Mouse (Mus musculus) small intestine, adult 2 months (tissue): ENCODE data around the gene Mrpl18. TPM values are rescaled to one million over a fixed set of nuclear protein-coding genes. Genes with fewer than 3 reads are reported as not detected.
"Not testable (repeated sequence)": the region's sequence is repeated elsewhere in the genome, so short reads cannot be mapped to it uniquely, and the experiment has no call there.

ENCODE experiments used
- H3K27ac ChIP-seq: fragments of 200-500 bp; 2 replicates; pipeline ENCODE4 v1.5.1; 2012; ENCODE audit warnings: low read depth, low read length, control low read depth, inconsistent platforms; ENCODE audit not compliant: insufficient read depth
- H3K27me3 ChIP-seq: fragments of 200-500 bp; 2 replicates; pipeline ENCODE4 v1.6.1; 2012; ENCODE audit warnings: mild to moderate bottlenecking, moderate library complexity, low read length, inconsistent platforms; ENCODE audit not compliant: control insufficient read depth, insufficient read depth
- H3K36me3 ChIP-seq: fragments of 200-500 bp; 2 replicates; pipeline ENCODE4 v1.6.1; 2012; ENCODE audit warnings: mild to moderate bottlenecking, low read length, control low read depth, inconsistent platforms; ENCODE audit not compliant: control insufficient read depth, insufficient read depth
- H3K4me1 ChIP-seq: fragments of 200-500 bp; 2 replicates; pipeline ENCODE4 v1.6.1; 2012; ENCODE audit warnings: low read length, inconsistent platforms, mixed read lengths; ENCODE audit not compliant: control insufficient read depth, insufficient read depth, insufficient read length
- H3K4me3 ChIP-seq: fragments of 200-500 bp; 2 replicates; pipeline ENCODE4 v1.5.1; 2012; ENCODE audit warnings: low read depth, mild to moderate bottlenecking, control low read depth, inconsistent platforms, low read length, moderate library complexity
- CTCF ChIP-seq: fragments of 200-500 bp; IDR thresholded peaks from 2 replicates; pipeline ENCODE4 v1.5.1; 2012; ENCODE audit warnings: low read depth, mild to moderate bottlenecking, control low read depth, inconsistent platforms, low read length, moderate library complexity, mixed read lengths; ENCODE audit not compliant: insufficient replicate concordance, insufficient read length; ENCODE audit errors: extremely low read depth
- POLR2A ChIP-seq: fragments of 200-500 bp; IDR thresholded peaks from 2 replicates; pipeline ENCODE4 v1.6.1; 2012; ENCODE audit warnings: low read depth, mild to moderate bottlenecking, control low read depth, inconsistent platforms, low read length, moderate library complexity
- WGBS: fragments of 180-500 bp; shearing (Covaris S2); methylation state at CpG from one replicate; pipeline ENCODE4 v1.1.7; 2018; 5-methylcytosine and 5-hydroxymethylcytosine counted together
- polyA plus RNA-seq: library from polyadenylated mRNA; depleted of rRNA; stranded (reverse); fragments of >200 nt; gene quantifications from 2 replicates; pipeline ENCODE4 v1.2.3, GENCODE M21; 2012

The Mrpl18 gene
- polyA plus RNA-seq, 1 experiment = 19.4 TPM

DNA sequence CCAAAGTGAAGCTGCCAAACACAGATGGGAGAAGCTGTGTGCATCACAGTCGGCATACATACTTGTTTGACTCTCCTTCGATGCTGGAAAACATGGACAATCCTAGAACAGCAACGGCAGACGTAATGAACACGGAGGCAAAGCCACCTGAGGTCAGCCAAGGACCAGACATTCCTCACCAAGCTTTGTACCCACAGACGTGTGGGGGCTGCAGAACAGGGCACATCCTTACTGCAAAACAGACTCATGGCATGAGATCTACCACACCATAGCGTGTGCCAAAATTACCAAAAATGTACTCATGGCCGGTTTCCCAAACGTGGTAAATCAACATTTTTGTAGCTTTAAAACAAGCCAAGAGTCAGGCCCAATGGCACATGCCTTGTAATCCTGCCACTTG lies 9.7 kb downstream of the Mrpl18 start:
- WGBS = 91% methylated on average over 9 of the region's 9 CpGs
- no peak for TF ChIP-seq POLR2A

DNA sequence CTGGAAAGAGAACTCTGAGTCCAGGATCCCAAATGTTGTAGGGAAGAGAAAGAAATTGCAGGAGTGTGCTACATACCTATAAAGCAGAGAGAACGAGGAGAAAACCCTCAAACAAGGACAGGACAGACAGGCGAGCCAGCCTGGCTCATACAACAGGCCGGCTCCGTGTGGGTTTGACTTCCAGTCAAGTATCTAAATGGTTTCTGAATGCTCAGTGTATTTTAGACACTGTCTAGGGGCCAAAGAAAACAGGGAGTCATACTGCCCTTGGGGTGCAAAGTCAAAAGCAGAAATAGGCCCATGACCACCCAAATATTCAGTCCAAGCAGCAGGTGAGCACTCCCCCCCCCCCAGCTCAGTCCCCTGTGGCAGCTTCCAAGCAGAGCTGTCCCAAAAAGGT lies 10.3 kb downstream of the Mrpl18 start:
- H3K4me3 ChIP-seq = no peak overlapping the region
- 92% methylated on average over 4 of the region's 4 CpGs for WGBS
- H3K4me1 ChIP-seq = no peaks in the 10 kb centered on the region
- TF ChIP-seq POLR2A (no peak), CTCF (no peak)
- H3K27me3 ChIP-seq = no peaks in the 10 kb centered on the region
- H3K27ac ChIP-seq = no peak overlapping the region
- peaks cover 27% of the 10 kb centered on the region for H3K36me3 ChIP-seq

More for the DNA sequence above, 9.7 kb downstream of the Mrpl18 start:
- Histone ChIP-seq H3K27me3 (no peaks in the 10 kb centered on the region), H3K36me3 (peaks cover 28% of the 10 kb centered on the region), H3K4me3 (no peak overlapping the region), H3K4me1 (no peaks in the 10 kb centered on the region), H3K27ac (no peak overlapping the region)

DNA sequence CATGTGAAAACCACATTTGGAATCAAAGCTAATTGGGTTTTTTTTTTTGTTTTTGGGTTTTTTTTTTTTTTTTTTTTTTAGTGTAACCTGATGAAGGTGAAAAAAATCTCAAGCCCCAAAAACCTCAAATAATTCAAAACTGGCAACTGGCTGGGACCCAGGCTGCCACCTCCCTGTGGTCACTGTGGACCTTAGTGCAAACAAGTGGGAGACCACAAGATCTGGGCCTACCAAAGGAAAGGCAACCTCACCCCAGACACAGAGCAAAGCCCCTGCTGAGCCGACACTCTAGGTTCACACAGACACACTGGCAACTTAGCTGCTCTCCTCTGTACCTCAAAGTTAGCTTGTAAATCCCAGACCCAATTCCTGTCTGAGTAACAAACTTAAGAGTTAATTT lies 11.8 kb downstream of the Mrpl18 start:
- Histone ChIP-seq H3K4me1 (no peaks in the 10 kb centered on the region), H3K4me3 (no peak overlapping the region), H3K36me3 (peaks cover 21% of the 10 kb centered on the region), H3K27me3 (no peaks in the 10 kb centered on the region), H3K27ac (no peak overlapping the region)
- TF ChIP-seq CTCF (no peak), POLR2A (no peak)
- WGBS = 83% methylated on average over 1 of the region's 1 CpGs

- Histone ChIP-seq H3K27ac (no peak overlapping the region), H3K4me3 (no peak overlapping the region), H3K36me3 (peaks cover 23% of the 10 kb centered on the region), H3K4me1 (no peaks in the 10 kb centered on the region), H3K27me3 (no peaks in the 10 kb centered on the region)
- 74% methylated on average over 11 of the region's 12 CpGs for WGBS
- TF ChIP-seq CTCF (no peak), POLR2A (no peak)
These were observed 12.5 kb downstream of the Mrpl18 start for GRCm38 (mm10) chr17:12903372-12904333.

DNA sequence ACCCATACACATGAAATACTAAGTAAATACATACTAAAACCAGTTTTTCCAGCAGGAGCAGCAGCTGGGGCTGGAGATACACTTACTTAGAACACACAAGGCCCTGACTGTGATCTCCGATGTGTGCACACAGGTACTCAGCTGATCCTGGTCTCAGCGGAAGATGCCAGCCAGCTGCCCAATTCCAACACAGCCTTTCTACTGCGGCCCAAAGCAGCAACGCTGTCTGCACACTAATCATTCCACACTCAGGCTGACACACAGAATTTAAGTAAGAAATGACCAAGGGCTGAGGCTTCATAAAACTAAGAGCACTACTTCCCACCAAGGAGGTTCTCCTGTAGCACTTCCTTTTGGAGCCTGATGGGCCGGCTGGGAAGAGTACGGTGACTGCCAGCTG lies 13.9 kb downstream of the Mrpl18 start:
- Histone ChIP-seq H3K27me3 (no peaks in the 10 kb centered on the region), H3K36me3 (peaks cover 24% of the 10 kb centered on the region), H3K4me1 (no peaks in the 10 kb centered on the region), H3K27ac (no peak overlapping the region), H3K4me3 (no peak overlapping the region)
- TF ChIP-seq POLR2A (no peak), CTCF (no peak)
- WGBS = 93% methylated on average over 6 of the region's 6 CpGs

DNA sequence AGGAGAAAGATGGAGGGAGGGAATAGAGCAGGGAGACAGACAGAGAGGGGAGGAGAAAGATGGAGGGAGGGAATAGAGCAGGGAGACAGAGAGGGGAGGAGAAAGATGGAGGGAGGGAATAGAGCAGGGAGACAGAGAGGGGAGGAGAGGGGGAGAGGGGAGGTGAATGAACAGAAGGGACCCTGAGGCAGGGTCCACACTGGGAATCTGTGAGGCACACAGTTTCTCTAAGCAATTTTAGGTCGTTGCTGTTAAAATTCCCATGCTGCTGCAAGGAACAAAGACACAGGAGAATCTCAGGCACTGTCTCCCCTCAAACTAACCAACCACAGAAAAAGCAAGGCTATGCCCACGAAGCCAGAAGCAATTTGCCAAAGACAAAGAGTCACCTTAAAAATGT lies 17.5 kb downstream of the Mrpl18 start:
- H3K4me3 ChIP-seq, H3K27ac ChIP-seq, H3K4me1 ChIP-seq, H3K27me3 ChIP-seq: not testable (repeated sequence)
- 60% methylated on average over 2 of the region's 2 CpGs for WGBS
- H3K36me3 ChIP-seq = peaks cover 15% of the 10 kb centered on the region

GRCm38 (mm10) chr17:12897674-12898073 lies 18.5 kb downstream of the Mrpl18 start:
- Histone ChIP-seq H3K27ac (no peak overlapping the region), H3K4me3 (no peak overlapping the region), H3K4me1 (no peaks in the 10 kb centered on the region), H3K36me3 (peaks cover 12% of the 10 kb centered on the region), H3K27me3 (no peaks in the 10 kb centered on the region)
- TF ChIP-seq POLR2A (no peak), CTCF (no peak)
- 95% methylated on average over 5 of the region's 5 CpGs for WGBS
